Mouse (Mus musculus) megakaryocyte, embryonic 14.5 days (primary cell): Measurements from ENCODE around the gene Hist1h4f.

ENCODE experiments used
- FLI1 ChIP-seq: IDR thresholded peaks from 2 replicates; pipeline ENCODE4 v1.6.1; 2012; ENCODE audit warnings: low read length, inconsistent platforms, mixed read lengths
- GATA1 ChIP-seq: IDR thresholded peaks from 3 replicates; pipeline ENCODE4 v1.6.1; 2012; ENCODE audit warnings: mixed read lengths, low read length, inconsistent platforms, borderline replicate concordance

- no peak for TF ChIP-seq GATA1
- no peak for TF ChIP-seq FLI1
Observed at GRCm38 (mm10) chr13:23571022-23571503, 19.6 kb upstream of the Hist1h4f start, which contains the start of the genes Hist1h2ae and Hist1h2bg.
